Mouse (Mus musculus) embryonic facial prominence, embryonic 11.5 days (tissue): ENCODE data around the gene Rap2b. TPM values are rescaled to one million over a fixed set of nuclear protein-coding genes. Genes with fewer than 3 reads are reported as not detected.

ENCODE experiments used
- ATAC-seq: fragments of 200-750 bp; cut with Nextera tagmentation; replicated peaks from 2 replicates; pipeline ENCODE4 v1.8.0; 2017; ENCODE audit warnings: low read depth; ENCODE audit not compliant: insufficient number of reproducible peaks, low FRiP score, low TSS enrichment
- DNase-seq: peaks from one replicate; pipeline ENCODE4 v3.0.0-alpha.2; 2015; ENCODE audit warnings: low spot score
- H3K27ac ChIP-seq: fragments of 300-500 bp; sonication (generic); replicated peaks from 2 replicates; pipeline ENCODE4 v1.5.1; 2014; ENCODE audit warnings: mild to moderate bottlenecking, low read depth, low read length, control low read depth
- H3K27me3 ChIP-seq: fragments of 300-500 bp; sonication (generic); 2 replicates; pipeline ENCODE4 v1.6.1; 2014; ENCODE audit warnings: mild to moderate bottlenecking, low read length, moderate library complexity, mixed read lengths; ENCODE audit not compliant: control insufficient read depth, insufficient read depth
- H3K36me3 ChIP-seq: fragments of 300-500 bp; sonication (generic); replicated peaks from 2 replicates; pipeline ENCODE4 v1.6.1; 2014; ENCODE audit warnings: low read depth, mild to moderate bottlenecking, low read length, moderate library complexity, mixed read lengths; ENCODE audit not compliant: control insufficient read depth, insufficient read depth
- H3K4me1 ChIP-seq: fragments of 300-500 bp; sonication (generic); 2 replicates; pipeline ENCODE4 v1.6.1; 2014; ENCODE audit warnings: low read length, mixed read lengths; ENCODE audit not compliant: control insufficient read depth, insufficient read depth
- H3K4me2 ChIP-seq: fragments of 300-500 bp; sonication (generic); 2 replicates; pipeline ENCODE4 v1.6.1; 2014; ENCODE audit warnings: low read depth, mild to moderate bottlenecking, control low read depth, low read length, moderate library complexity
- H3K4me3 ChIP-seq: fragments of 300-500 bp; sonication (generic); 2 replicates; pipeline ENCODE4 v1.5.1; 2014; ENCODE audit warnings: low read depth, low read length, control low read depth
- H3K9ac ChIP-seq: fragments of 300-500 bp; sonication (generic); replicated peaks from 2 replicates; pipeline ENCODE4 v1.6.1; 2014; ENCODE audit warnings: mild to moderate bottlenecking, control low read depth, low read length
- H3K9me3 ChIP-seq: fragments of 300-500 bp; sonication (generic); replicated peaks from 2 replicates; pipeline ENCODE4 v1.6.1; 2016; ENCODE audit warnings: mild to moderate bottlenecking, low read length, inconsistent platforms, mixed read lengths; ENCODE audit not compliant: control insufficient read depth
- WGBS: fragments of 180-500 bp; shearing (Covaris S2); extraction: QIAGEN DNeasy Blood & Tissue Kit; methylation state at CpG from one replicate; pipeline ENCODE4 v1.1.7; 2014; 5-methylcytosine and 5-hydroxymethylcytosine counted together
- polyA plus RNA-seq: library from polyadenylated mRNA; unstranded; fragments of >200 nt; fragmentation: Nextera tagmentation; extraction: Ambion mirVana; gene quantifications from 2 replicates; pipeline ENCODE4 v1.2.1, GENCODE M21; 2014

Rap2b gene
- 12.8 and 14.6 TPM in 2 replicates for polyA plus RNA-seq

DNA sequence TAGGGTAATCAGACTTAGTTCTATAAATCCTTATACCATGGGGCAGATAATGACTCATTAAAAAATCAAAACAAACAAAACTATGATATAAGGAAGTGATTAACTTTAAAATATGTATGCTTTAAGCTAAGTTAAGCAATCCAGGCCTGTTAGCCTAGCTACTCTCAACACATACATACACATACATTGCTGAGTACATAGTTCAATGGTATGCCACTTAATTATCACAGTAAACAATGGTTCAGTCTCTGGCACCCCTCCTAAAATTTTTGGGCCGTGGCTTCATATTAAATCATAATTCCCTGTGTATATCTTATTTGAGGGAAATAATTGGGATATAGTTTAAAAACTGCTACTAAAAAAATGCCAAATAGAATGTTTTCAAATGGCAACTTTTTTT, at the start of gene Rap2b:
Rap2b (plus strand) TSS at position 301 of the 400 bp plus-strand sequence.
- H3K4me2 ChIP-seq, result no peak within 1 kb of the TSS
- 89% methylated on average over 1 of the region's 1 CpGs for WGBS
- H3K9me3 ChIP-seq, result no peaks in the 10 kb centered on the region
- H3K27me3 ChIP-seq, result no peaks in the 10 kb centered on the region
- DNase-seq, result no peak
- no peak within 1 kb of the TSS for H3K9ac ChIP-seq
- H3K27ac ChIP-seq, result no peak within 1 kb of the TSS
- H3K4me3 ChIP-seq, result no peak within 1 kb of the TSS
- no peaks in the 10 kb centered on the region for H3K4me1 ChIP-seq
- no peaks in the 10 kb centered on the region for H3K36me3 ChIP-seq
- no peak for ATAC-seq

DNA sequence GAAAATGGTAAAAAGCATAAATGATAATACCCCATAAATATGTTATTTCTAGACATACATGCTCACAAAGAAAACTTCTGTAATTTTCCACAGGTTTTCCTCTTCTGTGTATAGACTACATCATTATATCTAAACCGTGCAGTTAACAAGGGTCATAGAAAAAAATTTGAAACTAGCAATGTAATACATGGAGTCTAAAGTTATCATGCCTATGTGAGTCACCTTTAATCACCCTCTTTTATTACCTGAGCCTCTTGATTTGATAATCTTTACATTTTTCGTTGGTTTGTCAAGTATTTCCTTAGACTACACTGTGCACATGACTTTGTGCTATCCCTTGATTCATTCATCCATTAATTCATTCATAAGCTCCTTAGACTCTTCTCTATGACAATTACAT, 46.4 kb upstream of the Rap2b start:
- Histone ChIP-seq H3K9me3 (no peaks in the 10 kb centered on the region), H3K4me2 (no peak overlapping the region), H3K9ac (no peak overlapping the region), H3K4me1 (no peaks in the 10 kb centered on the region), H3K36me3 (no peaks in the 10 kb centered on the region), H3K27ac (no peak overlapping the region), H3K27me3 (no peaks in the 10 kb centered on the region), H3K4me3 (no peak overlapping the region)
- no peak for ATAC-seq
- 80% methylated on average over 2 of the region's 2 CpGs for WGBS
- DNase-seq, result no peak

DNA sequence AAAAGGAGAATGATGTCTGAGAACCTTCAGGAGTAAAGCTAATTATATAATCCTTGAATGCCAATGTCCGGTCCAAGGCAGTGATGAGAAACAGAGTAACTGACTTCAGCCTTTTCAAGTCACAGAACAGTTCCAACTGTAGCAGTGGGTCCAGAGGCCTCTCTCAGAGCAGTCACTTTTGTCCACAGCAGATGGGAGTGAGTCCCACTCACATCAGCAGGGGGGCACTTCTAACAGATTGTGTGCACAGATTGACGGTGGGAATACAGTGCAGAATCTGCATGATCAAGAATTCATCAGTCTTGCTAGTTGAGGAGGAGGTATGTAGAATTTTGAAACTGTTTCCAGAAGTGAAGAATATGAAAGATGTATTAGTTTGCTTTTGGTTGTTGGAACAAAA, 41.4 kb upstream of the Rap2b start:
- H3K27me3 ChIP-seq, result no peaks in the 10 kb centered on the region
- 84% methylated on average over 2 of the region's 2 CpGs for WGBS
- no peaks in the 10 kb centered on the region for H3K36me3 ChIP-seq
- DNase-seq (no peak), ATAC-seq (no peak)
- H3K9me3 ChIP-seq, result no peaks in the 10 kb centered on the region
- H3K4me3 ChIP-seq, result no peak overlapping the region
- H3K4me2 ChIP-seq, result no peak overlapping the region
- no peaks in the 10 kb centered on the region for H3K4me1 ChIP-seq
- no peak overlapping the region for H3K9ac ChIP-seq
- no peak overlapping the region for H3K27ac ChIP-seq

DNA sequence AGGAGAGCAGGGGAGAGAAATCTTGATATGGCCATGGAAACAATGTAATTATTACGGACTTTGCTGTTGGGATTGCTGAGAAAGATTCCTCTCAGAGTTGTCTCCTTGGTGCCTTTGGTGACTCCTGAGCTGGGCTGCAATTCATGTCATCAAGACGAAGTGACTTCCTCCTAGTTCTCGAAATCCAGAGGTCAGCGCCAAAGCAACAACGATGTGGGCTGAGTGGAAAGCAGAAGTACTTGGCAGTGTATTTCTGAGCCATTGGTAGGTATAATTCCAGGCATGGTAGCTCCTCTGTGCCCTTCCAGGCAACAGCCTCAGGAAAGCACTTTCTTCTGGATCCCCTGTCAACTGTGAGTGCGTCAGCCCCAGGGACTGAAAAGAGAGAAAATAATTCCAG, 39.8 kb upstream of the Rap2b start:
- H3K36me3 ChIP-seq, result no peaks in the 10 kb centered on the region
- H3K9ac ChIP-seq, result no peak overlapping the region
- WGBS, result 94% methylated on average over 6 of the region's 6 CpGs
- no peaks in the 10 kb centered on the region for H3K9me3 ChIP-seq
- no peak overlapping the region for H3K27ac ChIP-seq
- no peak for DNase-seq
- no peaks in the 10 kb centered on the region for H3K4me1 ChIP-seq
- H3K4me2 ChIP-seq, result no peak overlapping the region
- no peak overlapping the region for H3K4me3 ChIP-seq
- no peak for ATAC-seq
- no peaks in the 10 kb centered on the region for H3K27me3 ChIP-seq

DNA sequence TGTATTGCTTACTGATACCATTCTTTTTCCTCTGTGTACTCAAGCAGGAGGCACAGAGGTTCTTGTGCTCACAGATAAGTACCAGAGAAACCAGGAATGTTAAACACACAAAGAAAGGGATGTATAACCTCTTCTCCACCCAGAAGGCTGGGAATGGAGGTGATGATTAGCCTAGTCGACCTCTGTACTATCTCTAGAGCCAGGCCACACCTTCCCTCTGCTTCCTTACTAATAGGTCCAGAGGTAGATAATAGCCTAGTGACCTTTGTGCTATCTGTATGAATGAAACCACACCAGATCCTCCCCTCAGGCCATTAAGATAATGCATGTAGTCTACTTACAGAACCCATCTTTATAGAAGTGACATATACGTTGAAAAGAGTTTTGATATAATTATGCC, 25.2 kb upstream of the Rap2b start:
- 37% methylated on average over 2 of the region's 2 CpGs for WGBS
- DNase-seq (no peak), ATAC-seq (no peak)
- Histone ChIP-seq H3K36me3 (no peaks in the 10 kb centered on the region), H3K27ac (no peak overlapping the region), H3K4me2 (no peak overlapping the region), H3K4me3 (no peak overlapping the region), H3K27me3 (no peaks in the 10 kb centered on the region), H3K9me3 (no peaks in the 10 kb centered on the region), H3K4me1 (no peaks in the 10 kb centered on the region), H3K9ac (no peak overlapping the region)

DNA sequence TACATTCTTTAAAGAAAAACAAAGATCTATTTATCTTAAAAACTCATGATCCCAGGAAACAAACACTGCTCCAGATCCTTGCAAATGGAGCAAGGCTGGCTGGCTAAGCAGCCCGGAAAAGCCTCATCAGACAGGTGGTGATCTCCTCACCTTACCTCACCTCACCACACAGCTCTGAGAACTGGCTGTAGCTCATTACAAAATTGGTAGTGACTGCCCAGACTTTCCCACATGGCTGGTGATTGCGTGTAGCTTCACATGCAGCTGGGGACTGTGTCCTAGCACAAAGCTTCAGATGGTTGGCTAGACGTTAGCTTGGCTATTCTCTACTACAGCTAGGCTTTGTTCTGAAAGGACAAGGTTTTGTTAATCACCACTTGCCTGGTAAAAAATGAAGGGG, 24.2 kb upstream of the Rap2b start:
- 75% methylated on average over 3 of the region's 3 CpGs for WGBS
- Histone ChIP-seq H3K27me3 (no peaks in the 10 kb centered on the region), H3K4me1 (no peaks in the 10 kb centered on the region), H3K4me2 (no peak overlapping the region), H3K27ac (no peak overlapping the region), H3K4me3 (no peak overlapping the region), H3K9me3 (no peaks in the 10 kb centered on the region), H3K36me3 (no peaks in the 10 kb centered on the region), H3K9ac (no peak overlapping the region)
- no peak for DNase-seq
- no peak for ATAC-seq

DNA sequence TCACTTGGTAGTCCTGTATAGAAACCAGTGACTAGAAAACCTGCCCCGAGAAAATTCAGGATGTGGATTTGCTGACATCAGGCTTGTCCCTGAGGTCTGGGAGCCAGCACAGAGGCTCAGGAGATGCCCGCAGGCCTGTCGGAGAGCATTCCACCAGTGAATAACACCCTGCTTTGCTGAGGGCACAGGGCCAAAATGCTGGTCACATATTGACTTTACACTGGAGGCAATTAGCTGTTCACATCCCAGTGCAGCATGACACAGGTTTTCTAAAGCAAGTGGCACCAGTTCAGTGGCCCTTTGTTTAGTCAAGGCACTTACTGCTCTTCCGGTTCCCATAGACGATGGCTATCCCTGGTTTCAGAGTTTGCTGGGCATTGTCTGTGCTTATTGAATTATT, 21.1 kb upstream of the Rap2b start:
- H3K4me3 ChIP-seq, result no peak overlapping the region
- 76% methylated on average over 5 of the region's 5 CpGs for WGBS
- H3K9ac ChIP-seq, result no peak overlapping the region
- H3K4me1 ChIP-seq, result no peaks in the 10 kb centered on the region
- ATAC-seq (no peak), DNase-seq (no peak)
- no peaks in the 10 kb centered on the region for H3K9me3 ChIP-seq
- no peaks in the 10 kb centered on the region for H3K36me3 ChIP-seq
- H3K27ac ChIP-seq, result no peak overlapping the region
- H3K4me2 ChIP-seq, result no peak overlapping the region
- no peaks in the 10 kb centered on the region for H3K27me3 ChIP-seq

DNA sequence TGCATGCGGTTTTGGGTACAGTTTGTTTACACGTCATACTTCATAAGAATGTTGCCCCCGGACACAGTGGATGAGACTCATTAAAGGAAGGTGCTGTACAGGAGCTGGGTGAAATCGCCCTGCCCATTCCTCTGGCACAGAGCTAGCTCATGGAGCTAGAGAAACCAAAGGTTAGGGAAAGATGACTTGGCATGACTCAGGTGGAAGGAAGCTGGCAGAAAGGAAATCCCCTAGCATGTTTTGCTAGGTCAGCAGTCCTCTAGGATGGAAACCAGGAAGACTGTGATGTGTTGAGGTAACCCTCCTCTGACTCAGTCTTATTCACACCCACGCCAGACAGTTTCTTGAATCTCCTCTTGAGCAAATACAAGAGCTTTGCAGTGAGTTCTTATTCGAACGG, 17.4 kb upstream of the Rap2b start:
- WGBS, result 85% methylated on average over 7 of the region's 7 CpGs
- H3K9me3 ChIP-seq, result no peaks in the 10 kb centered on the region
- H3K4me3 ChIP-seq, result no peak overlapping the region

More for the DNA sequence above, 17.4 kb upstream of the Rap2b start:
- Histone ChIP-seq H3K27ac (no peak overlapping the region), H3K27me3 (no peaks in the 10 kb centered on the region), H3K4me1 (no peaks in the 10 kb centered on the region), H3K9ac (no peak overlapping the region), H3K36me3 (no peaks in the 10 kb centered on the region), H3K4me2 (no peak overlapping the region)
- DNase-seq (no peak), ATAC-seq (no peak)
